Mouse (Mus musculus) kidney, postnatal 10 days (tissue): ENCODE measurements around the gene Cdkn3.
"Not testable (repeated sequence)": the region's sequence is repeated elsewhere in the genome, so short reads cannot be mapped to it uniquely, and the experiment has no call there.

Source experiments
- DNase-seq: peaks from one replicate; pipeline ENCODE4 v3.0.0; 2021; ENCODE audit warnings: mixed read lengths

Gene Cdkn3

DNA sequence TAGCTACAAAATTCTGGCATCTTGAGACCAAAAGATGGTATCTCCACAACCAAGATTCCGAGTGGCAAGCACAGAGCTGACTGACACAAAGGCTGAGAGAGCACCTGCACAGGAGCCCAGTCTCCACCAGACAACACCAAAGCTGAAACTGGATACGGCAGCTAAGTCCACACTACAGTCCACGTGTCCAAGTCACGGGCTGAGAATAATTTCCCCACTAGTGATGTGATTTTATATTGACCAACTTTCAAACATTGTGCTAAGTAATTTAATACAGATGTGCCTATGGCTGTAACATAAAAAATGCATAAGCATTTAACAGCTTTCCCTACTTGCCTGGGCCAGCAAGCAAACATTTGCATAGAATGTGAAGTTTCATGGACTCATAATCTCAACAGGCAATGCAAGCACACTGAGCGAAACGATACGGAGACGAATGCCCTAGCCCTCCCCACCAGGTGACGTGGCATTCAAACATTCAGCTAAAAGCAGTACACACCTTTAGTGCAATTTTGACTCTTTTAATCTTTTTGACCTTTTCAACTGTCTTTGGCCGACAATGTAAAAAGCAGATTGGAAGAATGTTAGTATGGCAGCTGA is 23.1 kb downstream of the Cdkn3 start:
- no peak for DNase-seq

DNA sequence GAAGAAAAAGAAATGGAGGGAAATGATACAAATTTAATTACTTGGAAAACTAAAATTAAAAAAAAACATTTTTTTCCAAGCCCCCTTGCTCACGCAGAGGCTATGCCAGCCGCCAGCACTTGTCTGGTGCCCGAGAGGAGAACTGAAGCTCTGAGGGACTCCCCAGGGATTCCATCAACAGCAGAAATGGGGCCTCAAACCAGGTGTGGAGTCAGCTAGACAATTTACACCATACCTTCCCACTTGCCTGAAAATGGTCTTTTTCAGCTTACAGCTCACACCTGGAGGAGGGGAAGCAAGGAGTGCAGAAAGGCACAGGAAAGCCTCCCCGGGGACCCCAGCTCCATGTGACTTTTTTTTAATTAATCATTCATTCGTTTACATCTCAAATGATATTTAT is 24.9 kb downstream of the Cdkn3 start:
- DNase-seq, result no peak

DNA sequence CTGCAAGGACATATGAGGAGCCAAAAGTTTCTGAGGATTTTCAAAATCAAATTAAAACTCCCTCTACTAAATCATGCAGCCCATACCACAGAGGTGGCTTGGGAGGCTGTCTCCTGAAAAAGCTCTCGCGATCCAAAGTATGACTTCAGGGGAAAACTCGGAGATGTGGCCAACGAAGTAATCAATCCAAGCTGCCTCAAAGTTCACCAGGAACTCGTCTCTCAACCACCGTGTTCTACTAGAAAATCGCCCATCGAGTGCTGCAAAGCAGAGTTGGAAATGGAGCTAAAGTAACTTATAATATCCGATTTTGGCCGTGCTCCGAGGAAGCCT is 27.1 kb downstream of the Cdkn3 start:
- DNase-seq, result no peak

DNA sequence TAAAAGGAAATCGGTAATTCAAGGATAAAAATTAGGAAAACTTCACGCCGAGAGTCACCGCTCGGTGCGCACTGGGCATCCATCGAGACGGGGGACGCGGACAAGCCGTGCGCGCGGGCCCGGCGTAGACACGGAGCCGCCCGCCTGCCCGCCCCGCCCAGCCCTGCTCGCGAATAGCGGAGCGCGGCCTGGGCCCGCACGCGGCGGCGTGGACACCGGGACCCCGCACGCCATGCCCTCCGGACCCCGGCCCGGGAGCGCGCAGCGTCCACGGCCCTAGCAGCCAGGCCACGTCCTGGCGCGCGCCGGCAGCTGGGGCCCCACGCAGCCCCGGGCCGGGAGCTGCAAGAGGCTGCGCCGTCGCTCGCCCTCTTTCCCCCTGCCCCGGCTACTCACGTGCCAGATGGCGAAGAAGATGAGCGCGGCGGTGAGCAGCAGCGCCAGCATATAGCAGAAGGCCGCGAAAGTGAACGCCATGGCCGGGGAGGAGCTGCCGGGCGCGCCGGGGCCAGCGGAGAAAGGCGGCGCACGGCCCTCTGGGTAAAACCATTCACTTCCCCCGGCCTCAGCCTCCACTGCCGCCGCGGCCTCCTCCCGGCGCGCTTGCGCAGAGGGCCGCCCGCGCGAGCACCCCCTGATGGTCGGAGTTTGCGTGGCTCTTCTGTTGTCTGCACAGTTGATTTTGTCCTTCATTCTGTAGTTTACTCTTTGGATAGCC is 27.6 kb downstream of the Cdkn3 start, which contains the start of gene Cnih1:
Gene Cnih1 (minus strand): TSS at position 625 of the 718 bp plus-strand sequence.
- peak; percentile 94 for DNase-seq

DNA sequence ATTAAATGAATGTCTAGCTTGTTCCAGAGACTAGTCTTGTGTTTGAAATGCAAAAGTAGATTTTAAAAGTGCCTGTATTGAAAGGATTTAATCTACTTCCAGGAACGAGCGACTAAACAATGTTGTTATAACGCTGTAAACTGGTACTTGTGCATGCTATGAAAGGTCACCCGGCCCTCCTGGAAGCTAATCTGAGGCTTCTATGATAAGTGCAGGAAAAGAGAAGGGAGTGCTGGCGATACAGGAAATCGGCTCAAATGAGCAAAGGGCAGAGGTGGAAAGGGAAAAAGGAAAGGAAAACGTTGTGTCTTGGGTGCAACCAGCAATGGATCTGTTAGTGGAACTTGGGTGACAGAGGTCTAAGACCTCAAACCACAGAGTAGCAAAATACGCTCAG is 28.2 kb downstream of the Cdkn3 start:
- peak; percentile 28 for DNase-seq

DNA sequence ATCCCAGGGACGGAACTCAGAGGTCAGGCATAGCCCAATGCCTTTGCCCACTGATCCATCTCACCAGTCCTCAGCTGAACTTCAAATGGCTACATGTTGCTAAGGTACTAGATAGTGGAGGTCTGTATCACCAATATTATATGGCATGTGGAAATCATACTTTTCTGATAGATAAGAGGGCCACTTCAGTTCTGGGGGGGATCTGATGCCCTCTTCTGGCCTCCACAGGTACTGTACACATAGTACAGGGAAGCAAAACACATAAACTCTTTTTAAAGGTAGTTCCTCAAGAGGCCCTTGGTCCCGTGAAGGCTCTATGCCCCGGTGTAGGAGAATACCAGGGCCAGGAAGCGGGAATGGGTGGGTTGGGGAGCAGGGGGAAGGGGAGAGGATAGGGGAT is 30.0 kb downstream of the Cdkn3 start:
- DNase-seq, result no peak

DNA sequence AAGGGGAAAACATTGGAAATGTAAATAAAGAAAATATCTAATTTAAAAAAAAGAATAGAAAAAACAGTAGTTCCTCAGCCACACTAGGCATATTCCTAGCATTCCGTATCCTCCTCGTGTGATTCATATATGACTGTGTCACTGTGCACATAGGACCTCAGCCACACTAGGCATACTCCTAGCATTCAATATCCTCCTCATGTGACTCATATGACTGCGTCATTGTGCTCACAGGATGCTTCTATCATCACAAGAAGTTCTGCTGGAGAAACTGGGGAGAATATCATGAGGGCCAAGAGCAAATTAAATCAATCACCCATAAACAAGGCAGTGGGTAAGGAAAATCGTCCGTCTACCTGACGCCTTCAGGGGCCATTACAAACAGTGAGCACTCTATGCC is 30.4 kb downstream of the Cdkn3 start:
- DNase-seq, result no peak

DNA sequence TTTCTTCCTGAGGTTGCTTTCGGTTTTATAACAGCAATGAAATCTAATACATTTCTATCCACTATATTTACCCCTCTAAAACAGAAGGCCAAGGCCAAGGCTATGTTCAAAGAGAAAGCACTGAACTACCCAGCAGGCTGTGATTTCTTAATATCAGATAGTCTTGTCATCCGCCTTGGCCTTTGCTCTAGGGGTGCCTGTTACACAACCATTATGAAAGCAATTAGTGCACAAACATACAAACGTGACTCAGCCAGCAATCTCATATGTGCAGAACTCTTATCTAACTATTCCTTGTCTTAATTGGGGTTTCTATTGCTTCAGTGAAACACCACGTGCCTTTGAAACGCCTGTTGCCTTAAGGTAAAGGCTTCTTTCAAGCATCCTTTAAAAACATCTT is 33.8 kb downstream of the Cdkn3 start:
- DNase-seq, result no peak

DNA sequence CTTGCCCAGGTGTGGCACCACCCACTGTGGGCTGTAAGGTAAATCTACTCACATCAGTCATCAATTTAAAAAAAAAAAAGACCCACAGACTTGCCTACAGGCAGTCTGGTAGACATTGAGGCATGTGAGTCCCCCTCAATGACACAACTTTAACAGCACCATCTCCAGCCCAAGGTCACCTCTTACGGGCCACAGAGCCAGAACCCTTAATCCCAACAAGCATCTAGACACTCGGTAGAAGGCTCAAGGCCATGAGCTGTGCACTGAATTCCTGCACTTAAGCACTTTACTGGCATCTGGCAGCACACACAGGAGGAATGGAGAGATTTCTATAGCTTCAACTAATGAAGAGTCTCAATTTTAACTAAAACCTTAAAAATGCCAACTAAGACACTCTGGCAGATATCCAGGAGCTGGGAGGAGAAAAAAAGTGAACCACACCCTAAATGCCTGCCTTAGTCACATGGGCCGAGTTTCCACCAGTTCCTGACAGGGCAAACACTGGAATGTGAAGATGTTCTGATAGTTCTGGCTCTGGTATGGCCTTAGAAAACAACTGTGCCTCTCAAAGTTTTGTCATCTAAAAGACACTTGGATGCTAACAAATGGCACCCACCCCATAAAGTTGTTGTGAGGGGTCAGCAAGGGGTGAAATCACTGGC is 40.5 kb downstream of the Cdkn3 start:
- no peak for DNase-seq

DNA sequence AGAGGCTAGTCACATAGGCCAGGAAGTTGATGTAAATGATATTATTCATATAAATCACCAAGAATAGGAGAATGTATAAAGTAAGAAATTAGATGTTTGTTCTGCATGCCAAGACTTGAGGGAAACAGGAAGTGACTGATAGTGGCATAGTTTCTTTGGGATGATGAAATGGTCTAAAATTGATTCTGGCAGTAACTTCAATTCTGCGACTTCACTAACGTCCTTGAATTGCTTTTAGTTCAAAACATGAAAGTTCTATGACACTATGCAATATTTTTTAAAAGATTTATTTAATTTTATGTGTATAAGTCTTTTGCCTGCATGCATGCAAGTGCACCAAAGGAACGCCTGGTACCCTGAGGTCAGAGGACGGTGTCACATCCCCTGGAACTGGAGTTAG is 42.9 kb downstream of the Cdkn3 start:
- no peak for DNase-seq

DNA sequence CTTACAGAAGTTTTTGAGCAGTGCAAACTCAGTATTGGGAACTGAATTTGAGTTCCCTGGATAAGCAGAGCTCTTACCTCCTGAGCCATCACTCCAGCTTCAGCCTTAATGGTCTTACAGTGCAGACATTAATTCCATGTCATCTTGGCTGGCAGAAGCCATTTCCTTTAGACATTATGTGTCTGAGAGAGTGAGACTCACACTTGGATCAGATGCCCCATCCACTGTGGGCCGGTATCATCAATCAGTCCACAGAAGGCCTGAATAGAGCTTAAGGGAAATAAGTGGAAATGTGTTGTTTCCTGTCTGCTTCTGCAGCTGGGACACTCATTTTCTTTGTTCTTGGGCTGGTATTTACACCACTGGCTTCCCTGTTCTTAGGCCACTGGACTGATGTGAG is 43.5 kb downstream of the Cdkn3 start:
- DNase-seq, result no peak

DNA sequence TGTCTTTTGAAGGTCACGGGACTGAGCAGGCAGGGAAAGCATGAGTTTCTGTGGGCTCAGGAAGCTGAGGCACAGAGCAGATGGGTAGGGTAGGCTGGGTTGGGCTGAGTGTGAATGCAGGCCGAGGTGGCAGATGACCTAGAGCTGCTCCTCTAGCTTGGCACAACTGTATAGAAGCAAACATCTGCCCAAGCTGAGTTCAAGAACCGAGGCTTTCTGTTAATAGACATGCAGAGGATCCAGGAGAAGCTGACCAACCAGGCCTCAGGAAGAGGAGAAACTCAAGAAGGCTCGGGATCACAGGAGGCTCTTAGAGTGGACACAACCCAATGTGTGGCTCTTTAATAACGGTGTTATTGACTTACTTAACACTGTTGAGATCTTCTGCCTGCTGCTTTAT is 45.8 kb downstream of the Cdkn3 start:
- no peak for DNase-seq

DNA sequence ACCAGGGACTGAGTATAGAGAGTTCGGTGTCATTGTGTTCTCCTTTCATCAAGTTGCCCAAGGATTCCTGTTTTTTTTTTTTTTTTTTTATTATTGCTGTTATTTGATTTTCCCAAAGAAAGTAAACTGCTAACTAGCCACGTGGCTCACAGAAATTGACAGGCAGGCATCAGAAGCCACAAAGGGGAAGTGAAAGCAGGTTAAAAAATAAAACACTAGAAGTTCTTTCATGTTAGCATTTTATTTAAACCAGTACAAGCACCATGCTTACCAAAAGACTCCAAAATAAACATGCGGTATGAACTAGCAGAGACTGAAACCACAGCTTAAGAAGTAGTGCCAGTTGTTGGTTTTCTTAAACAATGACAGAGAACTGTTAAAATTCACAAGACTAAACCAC is 47.6 kb downstream of the Cdkn3 start:
- DNase-seq, result no peak

DNA sequence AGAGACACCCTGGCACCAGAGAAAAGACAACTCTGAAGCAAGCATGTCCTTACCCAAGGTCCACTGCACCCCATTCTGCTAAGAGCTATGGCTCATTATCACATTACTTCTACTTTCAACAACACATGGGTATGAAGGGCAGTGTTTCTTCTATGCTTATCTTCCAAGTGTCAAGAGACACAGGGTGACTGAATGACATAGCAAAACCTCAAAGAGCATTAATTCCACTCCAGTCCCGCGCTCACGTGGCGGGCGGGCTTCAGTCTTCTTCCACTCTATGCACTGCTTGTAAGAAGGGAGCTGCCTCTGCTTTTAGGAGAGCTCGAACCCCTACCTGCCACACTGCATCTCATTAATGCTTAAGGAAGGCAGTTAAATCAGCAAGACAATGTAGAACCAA is 55.3 kb downstream of the Cdkn3 start:
- no peak for DNase-seq

DNA sequence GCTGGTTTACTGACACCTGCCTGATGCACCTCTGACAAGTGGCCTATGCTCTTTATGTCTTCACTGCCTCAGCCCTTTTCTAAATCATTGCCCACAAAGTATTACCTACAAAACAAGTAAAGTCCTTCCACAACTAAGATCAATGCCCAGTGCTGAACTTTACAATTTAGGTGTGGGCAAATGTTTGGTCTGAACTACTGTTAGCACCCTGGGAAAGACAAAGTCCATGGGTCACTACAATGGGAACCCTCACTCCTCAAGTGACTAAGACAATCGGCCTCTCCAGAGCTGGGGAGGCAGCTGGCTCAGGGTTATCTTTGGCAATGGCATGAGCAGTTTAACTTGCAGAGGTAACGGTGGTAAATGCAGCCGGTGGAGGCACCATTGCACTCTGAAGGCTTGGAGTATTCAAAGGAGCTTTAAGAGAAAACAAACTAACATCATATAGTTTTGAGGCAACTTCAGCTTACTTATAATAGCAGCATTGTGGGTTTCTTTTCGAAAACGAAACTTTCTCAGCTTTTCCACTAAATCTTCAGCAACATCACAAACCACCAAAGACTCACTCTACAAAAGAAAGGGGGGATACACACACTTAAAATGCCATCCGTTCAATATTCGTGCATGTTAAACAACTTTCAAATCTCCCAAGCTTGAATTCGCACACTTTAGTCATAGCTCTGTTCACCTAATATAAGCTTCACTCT is 56.7 kb downstream of the Cdkn3 start:
- DNase-seq, result no peak

DNA sequence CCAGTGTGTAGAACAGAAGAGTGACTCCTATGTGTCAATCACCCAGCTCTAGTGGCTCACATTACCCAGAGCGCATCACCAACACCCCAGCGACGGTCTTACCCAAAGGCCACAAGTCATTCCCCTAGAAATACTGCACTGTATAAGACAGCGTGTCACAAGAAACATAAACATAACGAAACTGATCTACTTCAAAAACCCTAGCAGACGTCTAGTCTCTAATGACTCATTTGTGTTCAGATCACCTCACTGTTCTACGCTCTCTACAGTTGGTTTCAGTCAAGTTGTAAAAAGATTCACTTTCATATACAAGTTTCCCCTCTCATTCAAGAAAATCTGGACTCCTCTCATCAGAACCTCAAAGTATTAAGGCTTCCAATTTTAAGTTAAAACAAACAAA is 58.4 kb downstream of the Cdkn3 start:
- DNase-seq, result no peak

DNA sequence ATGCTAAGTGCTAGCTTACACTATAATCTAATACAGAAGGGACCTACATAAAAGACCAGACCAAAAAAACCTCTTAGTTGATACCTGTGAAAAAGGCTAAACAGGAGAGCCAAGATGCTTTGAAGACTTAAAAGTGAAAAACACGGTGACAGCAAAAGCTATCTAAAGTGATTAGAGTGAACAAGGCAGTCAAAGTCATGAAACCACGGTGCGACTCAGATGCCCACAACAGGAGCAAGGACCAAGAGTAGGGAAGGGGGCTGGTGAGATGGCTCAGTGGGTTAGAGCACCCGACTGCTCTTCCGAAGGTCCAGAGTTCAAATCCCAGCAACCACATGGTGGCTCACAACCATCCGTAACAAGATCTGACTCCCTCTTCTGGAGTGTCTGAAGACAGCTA is 59.6 kb downstream of the Cdkn3 start:
- not testable (repeated sequence) for DNase-seq
